Mouse (Mus musculus) neural tube, embryonic 15.5 days (tissue): ENCODE results near the gene Ppt2. TPM values are rescaled to one million over a fixed set of nuclear protein-coding genes. Genes with fewer than 3 reads are reported as not detected.

Experiments used
- ATAC-seq: fragments of 200-750 bp; cut with Nextera tagmentation; 2 replicates; pipeline ENCODE4 v1.8.0; 2017; ENCODE audit warnings: mild to moderate bottlenecking, moderate TSS enrichment, moderate library complexity; ENCODE audit not compliant: low FRiP score
- H3K27ac ChIP-seq: fragments of 300-500 bp; sonication (generic); replicated peaks from 2 replicates; pipeline ENCODE4 v1.5.1; 2015; ENCODE audit warnings: mild to moderate bottlenecking, inconsistent platforms
- H3K27me3 ChIP-seq: fragments of 300-500 bp; sonication (generic); replicated peaks from 2 replicates; pipeline ENCODE4 v1.6.1; 2015; ENCODE audit warnings: inconsistent platforms
- H3K36me3 ChIP-seq: fragments of 300-500 bp; sonication (generic); 2 replicates; pipeline ENCODE4 v1.6.1; 2015; ENCODE audit warnings: inconsistent platforms
- H3K4me1 ChIP-seq: fragments of 300-500 bp; sonication (generic); 2 replicates; pipeline ENCODE4 v1.6.1; 2015; ENCODE audit warnings: inconsistent platforms
- H3K4me2 ChIP-seq: fragments of 300-500 bp; sonication (generic); 2 replicates; pipeline ENCODE4 v1.6.1; 2015; ENCODE audit warnings: inconsistent platforms, mild to moderate bottlenecking, moderate library complexity
- H3K4me3 ChIP-seq: fragments of 300-500 bp; sonication (generic); replicated peaks from 2 replicates; pipeline ENCODE4 v1.5.1; 2015; ENCODE audit warnings: mild to moderate bottlenecking, inconsistent platforms
- H3K9ac ChIP-seq: fragments of 300-500 bp; sonication (generic); replicated peaks from 2 replicates; pipeline ENCODE4 v1.6.1; 2015; ENCODE audit warnings: mild to moderate bottlenecking, inconsistent platforms
- H3K9me3 ChIP-seq: fragments of 300-500 bp; sonication (generic); replicated peaks from 2 replicates; pipeline ENCODE4 v1.6.1; 2016; ENCODE audit warnings: inconsistent platforms
- WGBS: fragments of 180-500 bp; shearing (Covaris S2); methylation state at CpG from one replicate; pipeline ENCODE4 v1.1.7; 2015; ENCODE audit warnings: mixed read lengths; 5-methylcytosine and 5-hydroxymethylcytosine counted together
- polyA plus RNA-seq: library from polyadenylated mRNA; unstranded; fragments of >200 nt; fragmentation: Nextera tagmentation; extraction: Ambion mirVana; gene quantifications from 2 replicates; pipeline ENCODE4 v1.2.1, GENCODE M21; 2015

Gene Ppt2
- polyA plus RNA-seq, 1 experiment from 2014 or later: 20.1 TPM

- H3K4me3 ChIP-seq: no peak overlapping the region
- peak overlapping the region; percentile 88; the same call in 1 of the 2 replicates for H3K4me2 ChIP-seq
- peaks cover 65% of the 10 kb centered on the region for H3K4me1 ChIP-seq
- no peak for ATAC-seq
- H3K9me3 ChIP-seq: no peaks in the 10 kb centered on the region
- 54% methylated on average over 7 of the region's 7 CpGs for WGBS
- H3K9ac ChIP-seq: no peak overlapping the region
- H3K27me3 ChIP-seq: no peaks in the 10 kb centered on the region
- H3K27ac ChIP-seq: no peak overlapping the region
- no peaks in the 10 kb centered on the region for H3K36me3 ChIP-seq
Observed at GRCm38 (mm10) chr17:34589206-34589605, 39.1 kb downstream of the Ppt2 start.

- 76% methylated on average over 3 of the region's 3 CpGs for WGBS
- H3K27ac ChIP-seq: no peak overlapping the region
- H3K9ac ChIP-seq: no peak overlapping the region
- peak overlapping the region; percentile 88; the same call in 1 of the 2 replicates for H3K4me2 ChIP-seq
- peaks cover 60% of the 10 kb centered on the region for H3K4me1 ChIP-seq
- H3K36me3 ChIP-seq: no peaks in the 10 kb centered on the region
- no peak for ATAC-seq
- H3K27me3 ChIP-seq: no peaks in the 10 kb centered on the region
- H3K9me3 ChIP-seq: no peaks in the 10 kb centered on the region
- no peak overlapping the region for H3K4me3 ChIP-seq
Observed at GRCm38 (mm10) chr17:34588767-34589166, 39.5 kb downstream of the Ppt2 start.

GRCm38 (mm10) chr17:34587814-34588213, 40.5 kb downstream of the Ppt2 start:
- Histone ChIP-seq H3K9ac (peak overlapping the region; percentile 89), H3K27ac (peak overlapping the region; percentile 100), H3K4me2 (peak overlapping the region; percentile 88), H3K4me1 (peaks cover 51% of the 10 kb centered on the region), H3K27me3 (no peaks in the 10 kb centered on the region), H3K4me3 (peak overlapping the region; percentile 76), H3K9me3 (no peaks in the 10 kb centered on the region), H3K36me3 (no peaks in the 10 kb centered on the region)
- WGBS: 4% methylated on average over 19 of the region's 19 CpGs
- ATAC-seq: no peak

GRCm38 (mm10) chr17:34587423-34587811, 40.9 kb downstream of the Ppt2 start:
- H3K9me3 ChIP-seq: no peaks in the 10 kb centered on the region
- peaks cover 49% of the 10 kb centered on the region for H3K4me1 ChIP-seq
- H3K4me2 ChIP-seq: peak overlapping the region; percentile 88
- H3K9ac ChIP-seq: peak overlapping the region; percentile 89
- peak; percentile 81 for ATAC-seq
- no peaks in the 10 kb centered on the region for H3K36me3 ChIP-seq
- WGBS: under 1% methylated on average over 50 of the region's 50 CpGs
- peak overlapping the region; percentile 100 for H3K27ac ChIP-seq
- peak overlapping the region; percentile 76 for H3K4me3 ChIP-seq
- H3K27me3 ChIP-seq: no peaks in the 10 kb centered on the region

GRCm38 (mm10) chr17:34586796-34587422, 41.4 kb downstream of the Ppt2 start:
- H3K27me3 ChIP-seq: no peaks in the 10 kb centered on the region
- peak overlapping the region; percentile 89 for H3K9ac ChIP-seq
- peak overlapping the region; percentile 88 for H3K4me2 ChIP-seq
- peaks cover 49% of the 10 kb centered on the region for H3K4me1 ChIP-seq
- H3K36me3 ChIP-seq: no peaks in the 10 kb centered on the region
- H3K27ac ChIP-seq: peak overlapping the region; percentile 100
- peak overlapping the region; percentile 76 for H3K4me3 ChIP-seq
- under 1% methylated on average over 38 of the region's 38 CpGs for WGBS
- H3K9me3 ChIP-seq: no peaks in the 10 kb centered on the region
- ATAC-seq: peak; percentile 79

GRCm38 (mm10) chr17:34585877-34586771, 42.2 kb downstream of the Ppt2 start:
- ATAC-seq: peak; percentile 15
- 15% methylated on average over 32 of the region's 32 CpGs for WGBS

GRCm38 (mm10) chr17:34585121-34585520, 43.2 kb downstream of the Ppt2 start:
- Histone ChIP-seq H3K27me3 (no peaks in the 10 kb centered on the region), H3K9ac (no peak overlapping the region), H3K36me3 (no peaks in the 10 kb centered on the region), H3K9me3 (no peaks in the 10 kb centered on the region), H3K27ac (peak overlapping the region; percentile 100; the same call in 1 of the 2 replicates), H3K4me1 (peaks cover 32% of the 10 kb centered on the region), H3K4me3 (no peak overlapping the region), H3K4me2 (no peak overlapping the region)
- WGBS: 84% methylated on average over 8 of the region's 8 CpGs
- no peak for ATAC-seq

More at GRCm38 (mm10) chr17:34585877-34586771, 42.2 kb downstream of the Ppt2 start:
- Histone ChIP-seq H3K4me1 (peaks cover 42% of the 10 kb centered on the region), H3K9ac (peak overlapping the region; percentile 89), H3K27ac (peak overlapping the region; percentile 100), H3K9me3 (no peaks in the 10 kb centered on the region), H3K4me2 (peak overlapping the region; percentile 88), H3K36me3 (no peaks in the 10 kb centered on the region), H3K27me3 (no peaks in the 10 kb centered on the region), H3K4me3 (peak overlapping the region; percentile 76)

GRCm38 (mm10) chr17:34583819-34584218, 44.5 kb downstream of the Ppt2 start:
- Histone ChIP-seq H3K27ac (no peak overlapping the region), H3K4me1 (peaks cover 27% of the 10 kb centered on the region), H3K9ac (no peak overlapping the region), H3K36me3 (no peaks in the 10 kb centered on the region), H3K4me2 (no peak overlapping the region), H3K9me3 (no peaks in the 10 kb centered on the region), H3K4me3 (no peak overlapping the region), H3K27me3 (no peaks in the 10 kb centered on the region)
- WGBS: 87% methylated on average over 8 of the region's 8 CpGs
- no peak for ATAC-seq

- Histone ChIP-seq H3K4me3 (no peak overlapping the region), H3K4me2 (no peak overlapping the region), H3K27me3 (no peaks in the 10 kb centered on the region), H3K9me3 (no peaks in the 10 kb centered on the region), H3K27ac (no peak overlapping the region), H3K9ac (no peak overlapping the region), H3K4me1 (peaks cover 24% of the 10 kb centered on the region), H3K36me3 (no peaks in the 10 kb centered on the region)
- 63% methylated on average over 7 of the region's 7 CpGs for WGBS
- ATAC-seq: no peak
Observed at GRCm38 (mm10) chr17:34583397-34583796, 44.9 kb downstream of the Ppt2 start.

- Histone ChIP-seq H3K4me3 (no peak overlapping the region), H3K9me3 (no peaks in the 10 kb centered on the region), H3K36me3 (no peaks in the 10 kb centered on the region), H3K27me3 (no peaks in the 10 kb centered on the region), H3K9ac (no peak overlapping the region), H3K27ac (no peak overlapping the region), H3K4me2 (no peak overlapping the region), H3K4me1 (peaks cover 15% of the 10 kb centered on the region)
- no peak for ATAC-seq
- WGBS: 82% methylated on average over 12 of the region's 12 CpGs
Observed at GRCm38 (mm10) chr17:34582528-34582927, 45.8 kb downstream of the Ppt2 start.

GRCm38 (mm10) chr17:34578070-34578469, 50.2 kb downstream of the Ppt2 start:
- Histone ChIP-seq H3K4me3 (no peak overlapping the region), H3K9me3 (no peaks in the 10 kb centered on the region), H3K27ac (no peak overlapping the region), H3K4me2 (no peak overlapping the region), H3K27me3 (no peaks in the 10 kb centered on the region), H3K4me1 (no peaks in the 10 kb centered on the region), H3K36me3 (no peaks in the 10 kb centered on the region), H3K9ac (no peak overlapping the region)
- WGBS: 90% methylated on average over 3 of the region's 3 CpGs
- no peak for ATAC-seq

GRCm38 (mm10) chr17:34576577-34576976, 51.7 kb downstream of the Ppt2 start:
- Histone ChIP-seq H3K4me3 (no peak overlapping the region), H3K4me1 (no peaks in the 10 kb centered on the region), H3K9ac (no peak overlapping the region), H3K27me3 (no peaks in the 10 kb centered on the region), H3K36me3 (no peaks in the 10 kb centered on the region), H3K4me2 (no peak overlapping the region), H3K27ac (no peak overlapping the region), H3K9me3 (no peaks in the 10 kb centered on the region)
- ATAC-seq: no peak
- 79% methylated on average over 5 of the region's 5 CpGs for WGBS
